Mouse (Mus musculus) embryo, embryonic 10.5 days (tissue): ENCODE data around the gene Kcnk2.

Experiments
- DNase-seq: peaks from one replicate; pipeline ENCODE4 v3.0.0-alpha.2; 2015; ENCODE audit warnings: low spot score

Kcnk2 gene

GRCm38 (mm10) chr1:189217751-189218564 is 184.1 kb downstream of the Kcnk2 start:
- DNase-seq = no peak

DNA sequence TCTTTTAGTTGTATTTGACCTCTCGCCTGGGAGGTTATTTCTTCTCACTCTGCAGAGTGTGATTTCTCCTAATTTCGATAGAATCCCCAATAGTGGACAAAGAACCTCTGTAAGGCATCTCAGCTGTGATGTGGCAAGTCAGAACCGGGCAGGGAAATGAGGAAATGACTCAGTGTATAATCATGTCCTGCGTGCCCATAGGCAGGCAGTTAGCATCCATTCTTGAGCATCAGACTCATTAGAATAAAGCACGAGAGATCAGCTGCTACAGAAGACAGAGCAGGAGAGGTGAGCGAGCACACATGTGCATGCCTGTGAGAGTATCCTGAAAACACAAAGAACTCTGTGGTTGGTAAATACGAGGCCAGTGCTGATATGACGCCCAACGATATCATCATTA is 186.9 kb downstream of the Kcnk2 start:
- no peak for DNase-seq

DNA sequence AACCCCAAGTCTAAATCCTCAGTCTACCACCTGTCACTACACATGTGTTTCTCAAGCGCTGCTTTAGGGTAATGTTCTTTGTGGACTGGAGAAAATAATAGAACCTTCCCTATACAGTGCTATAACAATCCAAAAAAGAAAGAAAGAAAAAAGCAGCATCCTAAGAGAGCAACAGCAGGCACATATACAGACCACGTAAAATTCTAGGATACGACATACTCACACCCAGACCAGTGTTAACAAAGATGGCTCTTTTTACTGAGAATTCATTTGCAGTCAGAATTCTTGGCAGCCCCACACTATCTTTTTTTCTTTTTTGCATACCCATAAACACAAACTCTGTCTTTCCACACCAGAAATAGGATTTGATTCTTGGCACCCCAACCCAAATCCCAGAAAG is 187.6 kb downstream of the Kcnk2 start:
- DNase-seq = no peak

DNA sequence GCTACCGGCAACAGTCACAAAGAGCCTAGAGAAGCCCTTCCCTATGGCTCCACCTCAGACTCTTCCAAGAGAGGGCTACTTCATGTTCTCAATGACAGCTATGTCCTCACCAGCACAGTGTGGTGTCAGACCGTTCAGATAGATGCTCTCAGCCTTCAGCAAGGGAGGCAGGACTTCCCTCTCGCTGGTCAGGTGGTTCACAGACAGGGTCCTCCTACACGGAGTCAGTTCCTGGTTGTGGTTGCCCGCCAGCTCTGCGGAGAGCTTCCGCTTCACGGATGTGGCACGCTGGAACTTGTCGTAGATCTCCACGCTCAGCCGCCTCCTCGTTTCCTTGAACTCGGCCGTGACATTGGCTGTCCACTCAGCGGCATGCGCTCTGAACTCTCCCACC is 192.4 kb downstream of the Kcnk2 start:
- no peak for DNase-seq

GRCm38 (mm10) chr1:189209029-189209714 is 192.9 kb downstream of the Kcnk2 start:
- DNase-seq = peak; percentile 47

DNA sequence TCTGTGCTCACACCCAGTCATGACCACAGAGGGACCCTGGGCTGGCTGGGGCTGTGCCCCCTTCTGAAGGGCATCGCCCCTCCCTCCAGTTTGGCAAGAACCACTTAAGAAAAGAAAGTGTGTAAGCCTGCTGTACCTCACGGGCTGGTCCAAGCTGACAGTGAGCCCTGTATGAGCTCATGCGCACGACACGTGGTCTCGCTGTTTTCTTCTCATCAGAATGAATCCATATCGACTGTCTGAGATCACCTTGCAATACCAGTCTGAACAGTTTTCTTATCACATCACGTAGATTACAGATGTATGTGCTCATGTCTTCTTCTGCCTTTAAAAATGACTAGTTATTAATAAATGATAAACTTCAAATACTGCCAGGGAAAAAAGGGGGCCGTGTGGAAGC is 193.5 kb downstream of the Kcnk2 start:
- no peak for DNase-seq

- no peak for DNase-seq
Measured at GRCm38 (mm10) chr1:189195758-189196157, 206.3 kb downstream of the Kcnk2 start.

GRCm38 (mm10) chr1:189187737-189188390 is 214.2 kb downstream of the Kcnk2 start:
- peak; percentile 70 for DNase-seq

- no peak for DNase-seq
Measured at GRCm38 (mm10) chr1:189185206-189185750, 216.8 kb downstream of the Kcnk2 start.

- DNase-seq = no peak
Measured at GRCm38 (mm10) chr1:189177746-189178145, 224.3 kb downstream of the Kcnk2 start.

GRCm38 (mm10) chr1:189173479-189173878 is 228.6 kb downstream of the Kcnk2 start:
- no peak for DNase-seq

GRCm38 (mm10) chr1:189171138-189171537 is 230.9 kb downstream of the Kcnk2 start:
- no peak for DNase-seq

DNA sequence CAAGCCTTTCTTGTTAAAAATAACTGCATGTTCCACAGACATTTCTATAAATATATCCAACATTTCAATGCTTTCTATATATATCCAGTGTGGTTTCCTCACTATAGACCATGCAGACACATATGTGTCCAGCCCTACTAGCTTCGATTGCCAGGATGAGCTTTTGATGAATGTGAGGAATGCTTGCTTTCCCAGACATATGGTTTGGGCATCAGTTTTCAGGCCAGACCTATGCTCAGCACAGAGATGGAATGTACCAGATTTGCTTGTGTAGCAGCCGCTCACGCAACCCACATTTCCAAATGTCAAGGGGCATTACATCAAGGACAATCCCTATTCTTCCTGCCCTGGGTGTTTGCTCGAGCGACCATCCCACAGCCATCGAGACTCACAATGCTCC is 236.3 kb downstream of the Kcnk2 start:
- DNase-seq = no peak

- DNase-seq = no peak
Measured at GRCm38 (mm10) chr1:189165141-189165540, 236.9 kb downstream of the Kcnk2 start.

DNA sequence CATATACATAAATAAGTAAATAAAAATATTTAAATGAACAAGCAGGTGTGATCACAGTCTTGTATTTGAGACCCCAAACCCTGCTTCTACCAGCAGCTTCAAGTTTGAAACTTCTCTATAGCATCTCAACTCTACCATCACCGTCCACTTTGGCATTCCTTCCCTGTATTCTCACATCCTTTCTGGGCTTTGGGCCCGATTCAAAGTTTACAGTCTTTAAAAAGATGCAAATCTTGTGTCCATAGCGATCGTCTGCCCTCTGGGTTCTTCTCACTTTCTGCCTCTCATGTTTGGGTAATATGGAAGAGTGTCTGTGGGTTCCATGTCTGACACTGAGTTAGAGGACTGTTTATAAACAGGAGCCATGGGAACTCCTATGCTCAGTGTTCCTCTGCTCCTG is 237.4 kb downstream of the Kcnk2 start:
- no peak for DNase-seq

DNA sequence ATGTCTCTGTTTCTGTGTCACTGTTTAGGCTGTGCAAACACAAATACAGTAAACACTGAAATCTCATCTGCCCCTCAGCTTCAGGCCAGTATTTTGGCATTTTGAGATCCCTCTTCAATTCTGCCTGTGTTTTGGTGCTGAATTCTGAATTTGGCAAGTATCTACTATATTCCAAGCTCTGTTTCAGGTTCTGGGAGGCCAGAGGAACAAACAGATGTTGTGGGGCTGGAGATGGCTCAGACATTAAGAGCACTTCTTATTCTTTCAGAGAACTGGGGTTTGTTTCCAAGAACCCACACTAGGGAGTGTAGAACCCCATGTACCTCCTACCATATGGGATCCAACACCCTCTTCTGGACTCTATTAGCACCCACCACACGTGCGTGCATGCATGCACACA is 237.8 kb downstream of the Kcnk2 start:
- no peak for DNase-seq
